Mouse (Mus musculus): ENCODE measurements at regions not wholly inside any gene's neighbourhood (a gene's known extent, or its start where the extent isn't known, plus 50 kb on each side); places are given as distances from the start of the nearest gene placed in this dataset.

DNA sequence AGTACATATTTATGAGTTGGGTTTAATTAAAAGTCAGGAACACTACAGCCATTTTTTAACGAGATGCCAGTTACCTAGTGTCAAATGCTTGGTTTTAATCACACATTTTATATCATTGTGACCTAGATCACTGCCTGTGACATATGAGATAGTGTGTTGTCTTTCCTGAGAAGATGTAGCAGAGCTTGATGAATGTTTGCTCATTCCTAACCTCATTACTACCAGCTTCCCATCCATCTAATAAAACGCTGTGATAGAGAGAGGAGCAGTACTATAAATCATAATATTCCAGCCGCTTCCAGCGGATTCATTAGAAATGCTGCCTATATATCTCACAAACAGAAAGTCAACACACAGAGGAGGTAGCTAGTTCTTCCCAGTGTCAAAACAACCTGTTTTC lies 163.6 kb downstream of the Aldoart1 start:
- Histone ChIP-seq H3K4me2 (replicated peaks; ENCODE audit: low read depth, low read length) (no peak overlapping the region), H3K36me3 (ENCODE audit: insufficient read depth, low read length) (no peaks in the 10 kb centered on the region), H3K4me1 (ENCODE audit: insufficient read depth, low read depth, low read length) (no peaks in the 10 kb centered on the region), H3K9ac (replicated peaks; ENCODE audit: low read depth) (no peak overlapping the region), H3K4me3 (ENCODE audit: low read depth, low read length) (no peak overlapping the region), H3K9me3 (ENCODE audit: low read length) (no peaks in the 10 kb centered on the region), H3K27me3 (replicated peaks; ENCODE audit: insufficient read depth, low read length) (no peaks in the 10 kb centered on the region), H3K27ac (ENCODE audit: low read length) (no peak overlapping the region)
- 71% methylated on average over 4 of the region's 4 CpGs for WGBS
- DNase-seq (ENCODE audit: low spot score): no peak
- no peak for ATAC-seq
- TF ChIP-seq CTCF (IDR thresholded peaks at IDR 0.05): no peak
- TF ChIP-seq EP300 (IDR thresholded peaks at IDR 0.05): no peak

DNA sequence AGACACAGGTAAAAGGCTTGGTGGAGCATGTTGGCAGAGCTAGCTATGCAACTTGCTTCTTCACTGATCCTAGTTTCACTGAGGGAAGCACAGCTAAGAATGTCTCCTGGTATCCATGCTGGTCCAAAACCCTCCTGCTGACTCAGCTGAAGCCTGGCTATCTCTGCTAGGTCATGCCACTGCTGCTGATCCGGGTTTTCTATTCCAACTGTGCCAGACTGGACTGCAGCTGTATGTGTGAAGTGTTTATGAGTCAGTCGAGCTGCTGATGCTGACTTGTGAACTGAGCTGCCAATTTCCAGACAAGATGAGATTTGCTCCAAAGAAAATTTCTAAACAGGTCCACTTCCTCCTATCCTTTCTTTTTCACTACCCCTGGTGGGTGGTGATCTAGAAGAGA lies 178.4 kb downstream of the Aldoart1 start:
- ATAC-seq: no peak
- no peaks in the 10 kb centered on the region for H3K9me3 ChIP-seq (ENCODE audit: low read length)
- H3K4me1 ChIP-seq (ENCODE audit: insufficient read depth, low read depth, low read length): no peaks in the 10 kb centered on the region
- H3K36me3 ChIP-seq (ENCODE audit: insufficient read depth, low read length): no peaks in the 10 kb centered on the region
- no peak overlapping the region for H3K4me3 ChIP-seq (ENCODE audit: low read depth, low read length)
- H3K27ac ChIP-seq (ENCODE audit: low read length): no peak overlapping the region
- no peak for DNase-seq (ENCODE audit: low spot score)
- H3K27me3 ChIP-seq (replicated peaks; ENCODE audit: insufficient read depth, low read length): no peaks in the 10 kb centered on the region
- H3K9ac ChIP-seq (replicated peaks; ENCODE audit: low read depth): no peak overlapping the region
- WGBS: 43% methylated on average over 2 of the region's 2 CpGs
- TF ChIP-seq CTCF (IDR thresholded peaks at IDR 0.05): no peak
- no peak overlapping the region for H3K4me2 ChIP-seq (replicated peaks; ENCODE audit: low read depth, low read length)

GRCm38 (mm10) chr4:72671652-72672411 lies 180.6 kb downstream of the Aldoart1 start:
- ATAC-seq (no peak), DNase-seq (ENCODE audit: low spot score) (no peak)
- no peak for TF ChIP-seq CTCF (IDR thresholded peaks at IDR 0.05)
- no peak for TF ChIP-seq EP300 (IDR thresholded peaks at IDR 0.05)
- Histone ChIP-seq H3K4me1 (ENCODE audit: insufficient read depth, low read depth, low read length) (no peaks in the 10 kb centered on the region), H3K36me3 (ENCODE audit: insufficient read depth, low read length) (no peaks in the 10 kb centered on the region), H3K4me2 (replicated peaks; ENCODE audit: low read depth, low read length) (no peak overlapping the region), H3K9ac (replicated peaks; ENCODE audit: low read depth) (no peak overlapping the region), H3K27me3 (replicated peaks; ENCODE audit: insufficient read depth, low read length) (no peaks in the 10 kb centered on the region), H3K4me3 (ENCODE audit: low read depth, low read length) (no peak overlapping the region), H3K9me3 (ENCODE audit: low read length) (no peaks in the 10 kb centered on the region), H3K27ac (ENCODE audit: low read length) (no peak overlapping the region)
- 60% methylated on average over 5 of the region's 5 CpGs for WGBS

DNA sequence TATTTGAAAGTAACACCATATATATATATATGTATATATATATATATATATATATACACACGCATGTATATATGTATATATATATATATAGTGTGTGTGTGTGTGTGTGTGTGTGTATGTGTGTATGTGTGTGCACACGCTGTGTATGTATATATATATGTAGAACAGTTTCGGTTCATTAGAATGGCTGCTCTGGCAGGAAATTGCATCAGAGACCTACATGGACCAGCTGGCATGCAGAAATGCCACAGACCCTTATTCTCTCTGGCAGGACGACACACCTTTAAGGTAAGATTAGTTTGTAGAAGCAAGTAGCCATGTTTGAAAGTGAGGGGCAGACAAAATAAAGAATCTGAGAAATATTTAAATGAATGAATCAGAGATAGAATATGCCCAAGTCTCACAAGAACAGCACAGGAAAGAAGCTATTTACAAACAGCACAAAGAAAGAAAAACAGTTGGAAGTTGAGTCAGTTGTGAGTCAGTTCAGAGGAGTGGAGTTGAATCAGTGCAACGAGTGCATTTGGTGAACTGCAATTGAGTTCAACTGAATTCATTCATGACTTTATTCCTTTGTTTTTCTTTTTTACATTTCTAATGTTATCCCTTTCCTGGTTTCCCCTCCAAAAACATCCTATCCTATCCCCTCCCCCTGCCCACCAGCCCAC lies 182.5 kb downstream of the Aldoart1 start:
- Histone ChIP-seq H3K4me2 (replicated peaks; ENCODE audit: low read depth, low read length) (no peak overlapping the region), H3K4me3 (ENCODE audit: low read depth, low read length) (no peak overlapping the region), H3K36me3 (ENCODE audit: insufficient read depth, low read length) (no peaks in the 10 kb centered on the region), H3K4me1 (ENCODE audit: insufficient read depth, low read depth, low read length) (no peaks in the 10 kb centered on the region), H3K27me3 (replicated peaks; ENCODE audit: insufficient read depth, low read length) (no peaks in the 10 kb centered on the region), H3K9me3 (ENCODE audit: low read length) (no peaks in the 10 kb centered on the region), H3K27ac (ENCODE audit: low read length) (no peak overlapping the region), H3K9ac (replicated peaks; ENCODE audit: low read depth) (no peak overlapping the region)
- ATAC-seq (no peak), DNase-seq (ENCODE audit: low spot score) (no peak)
- TF ChIP-seq EP300 (IDR thresholded peaks at IDR 0.05): no peak
- no peak for TF ChIP-seq CTCF (IDR thresholded peaks at IDR 0.05)
- 71% methylated on average over 5 of the region's 5 CpGs for WGBS

- no peak for TF ChIP-seq CTCF (IDR thresholded peaks at IDR 0.05)
- no peak for TF ChIP-seq EP300 (IDR thresholded peaks at IDR 0.05)
- DNase-seq (ENCODE audit: low spot score) (no peak), ATAC-seq (no peak)
- Histone ChIP-seq H3K4me1 (ENCODE audit: insufficient read depth, low read depth, low read length) (no peaks in the 10 kb centered on the region), H3K9ac (replicated peaks; ENCODE audit: low read depth) (no peak overlapping the region), H3K4me2 (replicated peaks; ENCODE audit: low read depth, low read length) (no peak overlapping the region), H3K9me3 (ENCODE audit: low read length) (no peaks in the 10 kb centered on the region), H3K36me3 (ENCODE audit: insufficient read depth, low read length) (no peaks in the 10 kb centered on the region), H3K27me3 (replicated peaks; ENCODE audit: insufficient read depth, low read length) (no peaks in the 10 kb centered on the region), H3K27ac (ENCODE audit: low read length) (no peak overlapping the region), H3K4me3 (ENCODE audit: low read depth, low read length) (no peak overlapping the region)
These were observed 188.1 kb downstream of the Aldoart1 start for GRCm38 (mm10) chr4:72664379-72664778.

DNA sequence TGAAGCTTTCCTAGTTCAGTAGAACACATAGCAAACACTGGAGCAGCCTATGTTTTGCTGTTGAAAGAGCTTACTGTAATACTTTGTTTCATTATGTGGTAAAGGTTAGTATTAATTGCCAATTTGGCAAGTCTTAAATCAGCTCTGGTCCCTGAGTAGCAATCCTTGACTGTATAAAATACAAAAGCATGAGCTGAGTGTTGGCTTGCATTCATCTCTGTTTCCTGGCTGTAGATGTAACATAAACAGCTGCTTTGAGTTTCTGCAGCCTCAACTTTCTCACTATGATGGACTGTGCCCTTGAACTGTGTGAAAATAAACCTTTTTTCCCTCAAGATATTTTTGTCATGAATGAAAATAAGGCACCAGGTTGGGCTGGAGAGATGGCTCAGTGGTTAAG lies 190.0 kb downstream of the Aldoart1 start:
- DNase-seq (ENCODE audit: low spot score): no peak
- H3K4me1 ChIP-seq (ENCODE audit: insufficient read depth, low read depth, low read length): no peaks in the 10 kb centered on the region
- H3K36me3 ChIP-seq (ENCODE audit: insufficient read depth, low read length): no peaks in the 10 kb centered on the region
- H3K9ac ChIP-seq (replicated peaks; ENCODE audit: low read depth): no peak overlapping the region
- no peak overlapping the region for H3K27ac ChIP-seq (ENCODE audit: low read length)
- no peaks in the 10 kb centered on the region for H3K9me3 ChIP-seq (ENCODE audit: low read length)
- H3K27me3 ChIP-seq (replicated peaks; ENCODE audit: insufficient read depth, low read length): no peaks in the 10 kb centered on the region
- H3K4me2 ChIP-seq (replicated peaks; ENCODE audit: low read depth, low read length): no peak overlapping the region
- TF ChIP-seq CTCF (IDR thresholded peaks at IDR 0.05): no peak
- TF ChIP-seq EP300 (IDR thresholded peaks at IDR 0.05): no peak
- no peak overlapping the region for H3K4me3 ChIP-seq (ENCODE audit: low read depth, low read length)
- no peak for ATAC-seq

Data from lung, postnatal 0 days (tissue).